Mouse (Mus musculus): ENCODE measurements around the gene Dhx30.
"Not testable (repeated sequence)": the region's sequence is repeated elsewhere in the genome, so short reads cannot be mapped to it uniquely, and the experiment has no call there.

Gene Dhx30

DNA sequence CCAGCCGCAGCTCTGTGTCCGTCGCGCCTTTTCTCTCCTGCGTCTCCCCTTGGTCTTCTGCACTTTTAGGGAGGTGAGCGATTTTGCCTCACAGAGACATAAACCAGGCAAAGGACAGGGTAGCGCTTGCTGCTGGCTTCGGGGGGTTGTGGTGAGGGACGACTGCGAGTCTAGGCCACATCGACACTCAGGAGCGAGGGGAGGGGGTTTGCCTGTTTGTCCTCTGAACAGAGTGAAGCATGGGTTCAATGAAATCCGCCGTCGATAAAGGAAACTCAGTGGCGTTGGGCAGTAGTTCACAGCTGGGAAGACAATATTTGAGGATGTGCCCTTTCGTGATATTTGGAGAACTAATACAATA is at the start of gene Dhx30:
Dhx30 (minus strand) TSS at position 52 of the 361 bp plus-strand sequence.
- in situ Hi-C loops (cut with MboI, MseI), result no loop called here

DNA sequence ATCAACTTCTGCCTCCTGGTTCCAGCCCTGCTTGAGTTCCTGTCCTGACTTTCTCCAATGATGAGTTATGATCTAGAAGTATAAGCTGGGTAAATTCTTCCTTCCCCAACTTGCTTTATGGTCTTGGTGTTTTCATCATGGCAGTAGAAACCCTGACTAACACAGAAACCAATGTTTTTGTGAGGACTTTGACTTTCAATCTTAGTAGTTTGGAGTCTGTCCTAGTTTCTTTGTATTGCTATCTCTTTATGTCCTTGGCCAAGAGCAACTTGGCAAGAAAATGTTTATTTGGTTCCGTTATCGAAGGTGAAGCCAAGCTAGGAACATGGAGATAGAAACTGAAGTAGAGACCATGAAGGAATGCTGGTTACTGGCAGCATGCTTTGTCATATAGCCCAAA is 45.4 kb upstream of the Dhx30 start:
- in situ Hi-C loops (cut with MboI, MseI), result no loop called here

DNA sequence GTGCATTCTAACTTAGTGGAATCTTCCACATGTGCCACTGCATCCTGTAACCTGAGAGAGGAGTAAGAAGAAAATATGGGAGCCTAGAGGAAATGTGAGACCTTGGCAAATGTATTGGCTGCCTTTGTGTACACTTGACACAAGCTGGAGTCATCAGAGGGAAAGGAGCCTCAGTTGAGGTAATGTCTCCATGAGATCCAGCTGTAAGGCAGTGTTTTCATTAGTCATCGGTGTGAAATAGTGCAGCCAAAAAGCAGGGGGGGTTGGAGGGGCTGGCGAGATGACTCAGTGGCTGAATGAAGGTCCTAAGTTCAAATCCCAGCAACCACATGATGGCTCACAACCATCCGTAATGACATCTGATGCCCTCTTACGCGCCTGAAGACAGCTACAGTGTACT is 44.8 kb upstream of the Dhx30 start:
- in situ Hi-C loops (cut with MboI, MseI), result no loop called here

DNA sequence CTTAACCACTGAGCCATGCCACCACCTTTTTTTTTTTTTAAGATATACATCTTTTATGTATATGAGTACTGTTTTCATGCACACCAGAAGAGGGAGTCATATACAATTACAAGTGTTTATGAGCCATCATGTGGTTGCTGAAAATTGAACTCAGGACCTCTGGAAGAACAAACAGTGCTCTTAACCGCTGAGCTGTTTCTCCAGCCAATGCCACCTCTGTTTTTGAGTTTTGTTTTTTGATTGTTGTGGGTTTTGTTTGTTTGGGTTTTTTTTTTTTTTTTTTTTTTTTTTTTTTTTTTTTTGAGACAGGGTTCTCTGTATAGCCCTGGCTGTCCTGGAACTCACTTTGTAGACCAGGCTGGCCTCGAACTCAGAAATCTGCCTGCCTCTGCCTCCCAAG is 42.9 kb upstream of the Dhx30 start:
- in situ Hi-C loops (cut with MboI, MseI), result not testable (repeated sequence)

DNA sequence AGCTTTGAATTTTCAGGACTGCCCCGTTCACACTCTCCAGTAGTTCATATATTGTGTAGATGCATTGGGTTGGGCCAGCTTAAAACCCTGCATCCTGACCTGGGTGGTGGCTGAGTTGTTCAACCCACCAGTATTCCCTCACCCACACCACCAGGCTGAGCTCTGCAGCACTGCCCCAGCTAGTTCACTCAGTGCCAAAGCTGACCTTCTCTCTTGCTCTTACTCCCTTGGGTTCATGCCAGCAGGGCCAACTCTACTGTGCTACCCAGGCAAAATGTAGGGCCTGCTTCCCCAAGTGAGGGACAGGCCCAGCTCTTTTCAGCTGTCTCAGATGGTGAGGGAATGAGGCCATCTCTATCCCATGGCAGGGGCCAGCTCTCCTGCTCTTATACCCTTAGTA is 41.4 kb upstream of the Dhx30 start:
- in situ Hi-C loops (cut with MboI, MseI), result no loop called here

DNA sequence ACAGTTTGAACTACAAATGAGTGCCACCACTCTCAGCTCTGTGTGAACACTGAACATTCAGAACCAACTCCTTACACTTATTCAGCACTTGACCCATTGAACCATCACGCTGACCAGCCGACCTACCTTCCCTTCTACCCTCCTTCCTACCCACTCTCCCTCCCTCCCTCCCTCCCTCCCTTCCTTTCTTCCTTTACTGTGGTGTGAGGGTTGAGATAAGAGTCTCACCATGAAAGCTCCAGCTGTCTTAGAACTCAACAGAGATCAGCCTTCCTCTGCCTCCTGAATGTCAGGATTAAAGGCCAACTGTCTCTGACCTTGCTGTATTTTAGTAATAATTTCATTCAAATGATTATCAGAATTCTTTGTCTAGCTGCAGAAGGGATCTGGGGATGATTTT is 31.0 kb upstream of the Dhx30 start:
- in situ Hi-C loops (cut with MboI, MseI), result no loop called here

DNA sequence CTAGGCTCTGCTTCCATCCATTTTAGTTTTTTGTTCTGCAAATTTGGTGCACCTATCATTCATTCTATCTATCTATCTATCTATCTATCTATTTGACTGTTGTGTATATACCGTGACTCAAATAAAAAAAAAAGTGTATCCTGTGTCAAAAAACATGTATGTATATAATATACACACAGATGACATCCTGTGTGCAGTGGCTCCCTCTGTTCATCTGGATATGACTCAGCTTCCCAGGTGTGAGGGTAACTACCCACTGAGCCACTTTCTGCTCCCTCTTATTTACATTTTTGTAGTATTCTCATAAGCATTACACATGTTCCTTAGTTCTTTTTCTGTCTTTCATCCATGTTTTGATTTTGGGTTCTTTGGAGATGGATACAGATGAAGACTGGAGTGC is 24.5 kb upstream of the Dhx30 start:
- in situ Hi-C loops (cut with MboI, MseI), result no loop called here

DNA sequence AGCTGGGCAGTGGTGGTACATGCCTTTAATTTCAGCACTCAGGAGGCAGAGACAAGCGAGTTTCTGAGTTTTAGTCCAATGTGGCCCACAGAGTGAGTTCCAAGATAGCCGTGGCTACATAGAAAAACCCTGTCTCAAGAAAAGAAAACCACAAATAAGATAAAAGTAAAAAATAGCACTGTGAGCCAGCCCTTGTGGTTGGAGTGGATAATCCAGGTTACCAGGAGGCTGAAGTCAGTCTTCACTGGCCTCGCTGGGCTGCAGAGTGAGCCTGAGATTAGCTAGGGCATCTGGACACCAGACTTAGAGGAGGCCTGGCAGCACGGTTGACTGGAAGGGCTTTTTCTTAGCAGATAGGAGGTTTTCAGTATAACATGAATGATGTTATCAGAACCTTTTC is 21.5 kb upstream of the Dhx30 start:
- in situ Hi-C loops (cut with MboI, MseI), result no loop called here

DNA sequence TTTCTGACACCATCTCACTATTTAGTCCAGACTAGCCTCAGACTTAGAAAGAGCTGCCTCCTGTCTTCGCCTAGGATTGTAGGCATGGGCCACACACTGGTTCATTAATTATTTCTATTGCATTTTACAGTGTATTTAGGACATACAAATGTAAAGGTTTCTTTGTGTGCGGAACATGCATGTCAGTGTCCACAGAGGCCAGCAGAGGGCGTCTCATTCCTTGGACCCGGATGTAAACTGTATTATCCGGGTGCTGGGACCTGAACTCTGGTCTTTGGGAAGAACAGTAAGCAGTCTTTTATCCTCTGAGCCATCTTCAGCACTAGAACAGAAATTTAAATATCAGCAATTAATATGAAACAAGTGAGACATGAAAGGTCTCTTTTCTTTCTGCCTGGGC is 16.5 kb upstream of the Dhx30 start:
- in situ Hi-C loops (cut with MboI, MseI), result no loop called here

DNA sequence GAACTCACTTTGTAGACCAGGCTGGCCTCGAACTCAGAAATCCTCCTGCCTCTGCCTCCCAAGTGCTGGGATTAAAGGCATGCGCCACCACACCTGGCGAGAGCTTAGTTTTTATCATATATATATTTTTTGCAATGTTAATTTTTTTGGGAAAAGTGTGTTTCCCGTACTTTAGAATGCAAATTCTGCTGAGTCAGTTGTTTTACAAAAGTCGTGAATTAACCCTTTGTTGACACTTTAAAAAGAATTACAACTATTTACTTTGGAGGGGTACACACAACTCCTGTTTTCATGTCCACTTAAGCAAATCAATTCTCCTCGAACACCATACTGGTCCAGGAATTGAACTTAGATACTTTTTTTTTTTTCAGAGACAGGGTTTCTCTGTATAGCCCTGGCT is 15.3 kb upstream of the Dhx30 start:
- in situ Hi-C loops (cut with MboI, MseI), result no loop called here

DNA sequence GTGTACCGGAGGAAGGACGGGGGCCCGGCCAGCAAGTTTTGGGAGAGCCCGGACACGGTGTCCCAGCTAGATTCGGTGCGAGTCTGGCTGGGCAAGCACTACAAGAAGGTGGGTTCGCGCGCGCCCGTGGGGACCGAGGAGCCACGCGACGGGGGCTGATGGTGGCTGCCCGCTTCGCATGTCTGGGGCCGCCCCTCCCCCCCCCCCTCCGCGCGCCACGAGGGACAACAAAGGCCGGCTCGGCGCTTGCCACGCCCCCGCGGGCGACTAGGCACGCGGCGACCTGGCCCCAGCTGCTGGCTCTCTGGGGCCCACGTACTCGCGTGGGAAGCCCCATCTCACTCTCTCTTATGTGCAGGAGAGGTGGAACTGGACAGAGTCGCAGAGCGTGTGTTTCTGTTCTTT is 14.6 kb upstream of the Dhx30 start:
- in situ Hi-C loops (cut with MboI, MseI), result no loop called here

DNA sequence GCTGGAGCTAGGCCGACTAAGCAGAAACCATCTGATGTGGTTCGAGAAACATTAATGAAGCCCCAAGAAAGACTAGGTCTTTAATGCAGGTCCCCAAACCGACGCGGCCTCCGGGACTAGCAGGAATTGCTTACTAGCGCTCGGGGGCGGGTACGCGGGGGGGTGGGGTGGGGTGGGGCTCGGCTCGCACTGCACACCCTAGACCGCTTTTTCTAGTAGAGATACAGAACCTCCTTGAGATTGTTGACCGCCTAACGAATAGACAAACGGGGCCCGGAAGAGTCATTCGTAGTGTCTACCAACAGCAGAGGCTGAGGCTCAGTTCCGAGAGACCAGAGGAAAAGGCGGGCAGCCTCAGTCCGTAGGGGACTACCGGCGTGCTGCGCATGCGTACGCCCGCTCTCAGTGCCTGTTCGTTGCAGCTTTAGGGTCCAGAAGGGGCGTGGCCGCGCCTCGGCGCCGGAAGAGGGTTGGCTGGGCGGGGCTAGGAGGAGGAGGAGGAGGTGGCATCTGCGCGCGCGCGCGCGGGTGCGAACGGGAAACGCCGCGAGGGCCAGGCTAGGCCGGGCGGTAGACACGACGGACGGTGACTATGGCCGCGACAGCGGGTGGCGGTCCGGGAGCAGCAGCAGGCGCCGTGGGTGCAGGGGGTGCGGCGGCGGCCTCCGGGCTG is 14.0 kb upstream of the Dhx30 start:
- in situ Hi-C loops (cut with MboI, MseI), result no loop called here

DNA sequence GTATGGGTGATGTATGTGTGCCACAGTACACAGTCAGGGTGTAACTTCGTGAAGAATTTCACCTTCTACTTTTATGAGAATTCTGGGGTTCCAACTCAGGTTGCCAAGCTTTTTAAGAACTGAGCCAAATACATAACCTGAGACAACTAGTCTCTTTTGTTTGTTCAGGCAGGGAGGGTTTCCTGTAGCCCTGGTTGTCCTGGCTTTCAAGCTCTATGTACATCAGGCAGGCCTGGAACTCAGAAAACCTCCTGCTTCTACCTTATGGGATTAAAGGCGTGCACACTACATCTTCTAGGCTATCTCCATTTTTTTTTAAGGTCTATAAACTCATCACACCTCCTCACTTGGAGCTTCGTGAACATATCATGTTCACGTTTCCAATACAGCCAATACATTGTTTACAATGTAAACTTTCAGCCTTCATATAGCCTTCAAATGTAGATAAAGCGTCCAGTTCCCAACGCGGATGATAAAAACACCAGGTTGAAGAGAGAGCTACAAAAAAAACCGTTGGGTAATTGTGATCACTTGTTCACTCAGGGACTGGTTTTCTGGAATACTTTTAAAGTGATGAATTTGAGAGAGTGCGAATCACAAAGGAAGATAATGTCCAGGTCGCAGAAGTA is 13.4 kb upstream of the Dhx30 start:
- in situ Hi-C loops (cut with MboI, MseI), result no loop called here

DNA sequence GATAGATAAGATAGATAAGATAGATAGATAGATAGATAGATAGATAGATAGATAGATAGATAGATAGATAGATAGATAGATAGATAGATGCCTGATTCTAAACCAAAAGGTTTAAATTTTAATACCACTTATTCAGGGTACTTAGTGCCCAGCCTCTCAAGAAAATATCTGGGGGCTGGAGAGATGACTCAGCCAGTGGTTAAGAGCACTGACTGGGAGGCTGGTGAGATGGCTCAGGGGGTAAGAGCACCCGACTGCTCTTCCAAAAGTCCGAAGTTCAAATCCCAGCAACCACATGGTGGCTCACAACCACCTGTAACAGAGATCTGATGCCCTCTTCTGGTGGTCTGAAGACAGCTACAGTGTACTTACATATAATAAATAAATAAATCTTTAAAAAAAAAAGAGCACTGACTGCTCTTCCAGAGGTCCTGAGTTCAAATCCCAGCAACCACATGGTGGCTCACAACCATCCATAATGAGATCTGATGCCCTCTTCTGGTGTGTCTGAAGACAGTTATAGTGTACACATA is 6.4 kb upstream of the Dhx30 start:
- in situ Hi-C loops (cut with MboI, MseI), result not testable (repeated sequence)

DNA sequence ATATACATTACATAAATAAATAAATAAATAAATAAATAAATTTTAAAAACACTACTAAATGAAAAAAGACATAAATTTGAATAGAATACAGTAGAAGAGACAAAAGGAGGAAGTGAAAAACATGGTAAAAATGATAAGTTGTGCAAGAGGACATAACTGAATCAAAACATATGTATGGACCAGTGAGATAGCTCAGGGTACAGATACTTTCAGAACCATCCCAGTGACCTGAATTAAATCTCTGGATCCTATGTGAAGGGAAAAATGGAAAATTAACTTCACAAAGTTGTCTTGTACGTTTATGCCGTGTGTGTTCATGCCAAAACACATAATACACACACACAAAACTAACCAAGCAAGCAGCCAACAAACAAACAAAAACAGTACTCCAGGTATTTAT is 5.7 kb upstream of the Dhx30 start:
- in situ Hi-C loops (cut with MboI, MseI), result no loop called here

DNA sequence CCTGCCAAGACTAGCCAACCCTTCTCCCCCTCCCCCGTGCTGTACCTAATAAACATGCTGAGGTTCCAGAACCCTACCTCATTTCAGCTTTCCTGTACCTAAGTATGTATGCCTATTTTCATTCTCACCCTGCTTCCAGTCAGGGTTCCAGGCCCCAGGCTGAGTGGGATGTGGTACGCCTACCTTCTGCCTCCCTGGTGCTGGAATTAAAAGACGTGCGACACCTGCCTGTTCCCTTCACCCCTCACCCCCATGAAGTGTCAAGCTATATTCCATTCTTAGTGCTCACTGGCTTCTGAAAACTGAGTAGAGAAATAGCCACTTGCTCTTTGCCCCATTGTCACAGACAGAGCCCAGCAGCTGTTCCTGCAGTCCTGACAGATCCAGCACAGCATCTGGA is 3.8 kb upstream of the Dhx30 start:
- in situ Hi-C loops (cut with MboI, MseI), result no loop called here

DNA sequence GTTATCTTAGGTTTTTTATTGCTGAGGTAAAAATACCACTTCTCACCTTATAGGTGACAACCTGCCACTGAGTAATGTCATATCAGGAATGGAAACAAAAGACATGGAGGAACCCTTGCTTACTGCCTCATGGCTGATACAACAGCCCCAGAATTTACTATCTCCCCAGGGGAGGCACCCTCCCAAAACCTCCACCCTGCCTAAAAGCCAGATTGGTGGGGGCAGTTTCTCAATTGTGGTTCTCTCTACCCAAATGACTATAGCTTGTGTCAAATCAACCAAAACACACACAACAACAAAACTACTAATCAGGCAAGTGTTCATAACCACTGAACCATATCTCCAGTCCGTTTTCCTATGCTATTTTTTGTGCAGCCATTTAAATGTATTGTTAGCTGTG is 619 bp upstream of the Dhx30 start:
- in situ Hi-C loops (cut with MboI, MseI), result no loop called here

DNA sequence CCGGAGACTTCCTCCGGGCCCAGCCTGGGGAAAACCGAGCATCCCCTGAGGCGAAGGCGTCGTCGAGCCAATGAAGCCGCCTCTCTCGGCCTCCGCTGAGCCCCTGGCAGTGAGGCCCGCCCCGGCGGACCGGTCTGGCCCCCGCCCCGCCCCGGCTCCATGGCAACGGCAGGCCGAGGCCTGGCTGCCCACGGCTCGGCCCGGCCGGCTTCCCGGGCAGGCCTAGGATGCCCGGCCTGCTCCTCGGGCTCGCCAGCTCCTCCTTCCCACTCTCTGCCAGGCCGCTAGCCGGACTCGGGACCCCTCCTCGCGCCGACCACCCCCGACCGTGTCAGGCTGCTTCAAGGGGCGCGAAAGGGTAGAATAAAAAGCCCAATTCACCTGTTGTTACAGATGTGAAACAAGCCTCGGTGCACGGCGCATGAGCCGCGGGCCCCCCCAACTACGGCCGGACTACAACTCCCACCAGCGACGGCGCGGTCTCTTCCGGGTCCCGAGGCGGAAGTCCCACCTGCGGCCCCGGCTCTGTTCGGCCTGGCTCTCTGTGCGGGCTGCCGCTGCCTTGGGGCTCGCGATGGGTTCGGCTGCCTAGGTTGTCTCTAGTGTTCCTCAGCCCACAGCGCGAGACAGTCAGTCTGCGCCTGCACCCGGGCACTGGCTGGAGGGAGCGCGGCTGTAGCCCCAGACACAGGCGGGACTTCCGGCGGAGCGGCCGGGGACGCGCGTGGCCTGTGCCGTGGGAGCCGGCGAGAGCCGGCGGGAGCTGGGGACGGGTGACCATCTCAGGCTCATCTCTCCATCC is 452 bp downstream of the Dhx30 start, which contains the start of gene Smarcc1:
Smarcc1 (plus strand) TSS at position 732 of the 802 bp plus-strand sequence.
- in situ Hi-C loops (cut with MboI, MseI), result no loop called here

DNA sequence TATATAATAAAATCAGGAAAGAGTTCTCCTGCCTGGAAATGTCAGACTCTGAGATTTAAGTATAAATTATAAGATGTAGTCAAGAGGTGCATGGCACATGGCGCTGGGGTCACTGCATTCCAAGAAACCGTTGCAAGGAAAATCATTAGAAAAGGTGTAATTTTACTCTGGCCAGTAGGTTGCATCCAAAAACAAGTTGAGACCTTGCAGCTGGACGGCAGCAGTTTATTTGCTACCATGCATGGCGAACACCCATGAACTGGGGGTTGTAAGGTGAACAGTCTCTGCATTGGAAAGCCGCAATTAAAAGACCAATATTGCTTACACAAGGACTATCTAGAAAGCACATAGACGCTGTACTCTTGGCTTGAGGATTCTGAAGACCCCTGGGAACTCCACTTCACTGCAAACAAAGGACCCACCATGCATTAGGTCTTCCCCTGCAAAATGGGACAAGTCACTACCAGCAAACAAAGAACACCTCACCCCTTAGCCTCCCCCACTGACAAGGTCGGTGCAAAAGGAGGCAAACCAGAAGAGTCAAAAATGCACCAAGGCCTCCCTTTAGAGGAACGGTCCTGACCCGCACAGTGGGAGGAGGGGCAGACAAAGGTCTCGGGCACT is 1.2 kb downstream of the Dhx30 start:
- in situ Hi-C loops (cut with MboI, MseI), result no loop called here

DNA sequence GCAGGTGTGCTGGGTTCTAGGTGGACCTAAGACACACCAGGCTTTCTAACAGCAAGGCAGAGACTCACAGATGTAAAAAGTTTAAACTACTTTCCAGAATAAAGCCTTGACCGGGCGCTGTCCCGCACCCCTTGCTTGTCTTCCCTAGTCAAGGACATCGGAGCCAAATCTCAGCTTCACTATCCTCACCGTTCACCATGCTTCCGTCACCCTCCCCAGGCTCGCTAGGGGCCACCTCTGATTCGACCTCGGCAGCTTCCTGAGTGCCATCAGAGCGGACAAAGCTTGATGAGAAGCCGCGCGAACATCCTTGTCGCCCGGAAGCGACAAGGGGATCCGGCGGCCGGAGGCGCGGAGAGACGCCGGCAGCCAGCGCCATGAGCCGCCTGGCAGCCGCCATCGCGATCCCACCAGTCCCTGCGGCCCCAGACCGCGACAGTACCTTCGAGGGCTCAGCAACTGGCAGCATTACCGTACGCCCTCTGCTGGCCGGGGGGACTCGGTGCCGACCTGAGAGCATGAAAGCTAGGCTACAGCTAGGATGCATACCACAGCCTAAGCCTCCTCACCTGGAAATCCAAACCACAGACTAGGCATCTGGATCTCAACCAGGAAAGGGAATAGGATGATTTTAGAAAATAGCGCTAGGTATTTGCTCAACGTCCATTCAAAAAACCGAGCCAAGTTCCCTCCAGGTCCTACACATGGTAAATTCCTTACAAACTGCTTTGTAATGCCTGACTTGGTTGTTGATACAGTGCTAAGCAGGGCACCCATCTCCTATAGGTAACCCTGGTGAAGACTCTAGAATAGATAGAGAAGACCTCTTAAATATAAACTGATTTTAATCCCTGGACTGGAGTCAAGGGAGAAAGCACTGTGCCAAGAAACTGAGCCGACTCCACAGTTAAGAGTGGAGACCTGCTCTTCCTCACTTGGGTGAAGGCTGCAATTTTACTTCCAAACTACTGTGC is 16.7 kb downstream of the Dhx30 start:
- in situ Hi-C loops (cut with MboI, MseI), result no loop called here

DNA sequence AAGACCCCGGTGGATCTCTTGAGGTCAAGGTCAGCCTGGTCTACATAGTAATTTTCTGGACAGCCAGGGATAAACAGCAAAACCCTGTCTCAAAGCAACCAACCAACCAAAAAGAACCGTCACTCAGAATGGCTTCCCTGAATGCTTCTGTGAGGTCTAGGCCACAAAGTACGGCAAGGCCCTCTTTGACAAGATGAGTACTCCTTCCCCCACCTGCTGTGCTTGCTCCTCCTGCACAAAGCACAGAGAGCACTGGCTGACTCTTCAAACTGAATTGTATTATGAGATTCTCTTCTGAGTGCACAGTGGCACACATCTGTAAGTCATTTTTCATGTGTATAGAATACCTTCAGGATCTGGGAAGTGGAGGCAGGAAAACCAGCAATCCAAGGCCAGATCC is 19.8 kb downstream of the Dhx30 start:
- in situ Hi-C loops (cut with MboI, MseI), result loop anchor here (25.0 kb wide), 1 partner anchor 1135 kb away; the partner anchor contains the start of gene Col7a1
